35 mouse cellular contexts compared by ENCODE assay signal in the genomic region with DNA sequence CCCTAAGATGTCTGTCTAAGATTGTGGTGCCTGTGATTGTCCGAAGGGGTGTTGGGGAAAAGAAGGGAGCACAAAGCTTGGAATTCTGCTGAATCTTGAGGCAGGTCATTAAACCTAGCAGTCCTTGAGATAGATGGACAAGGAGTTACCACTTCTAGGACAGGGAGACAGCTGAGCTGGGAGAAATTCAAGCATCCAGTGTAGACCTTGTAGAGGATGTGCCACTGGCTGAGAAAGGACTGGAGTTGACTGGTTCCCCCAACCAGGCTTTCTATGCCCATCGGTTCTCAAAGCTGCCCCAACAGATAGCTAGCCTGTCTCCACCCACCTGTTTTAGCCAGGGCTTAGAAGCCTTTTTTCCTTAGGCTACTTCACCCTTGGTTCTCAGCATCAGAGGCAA. TPM values are rescaled to one million over a fixed set of nuclear protein-coding genes. Genes with fewer than 3 reads are reported as not detected.
DNase-seq lines count a peak whose midpoint lies in the region; ATAC-seq and TF ChIP-seq lines count a peak whose summit lies in the region.
"Had no signal": no experiment of that assay in that cellular context is flagged by ENCODE, and none has a peak within 500 bp of the region (broad histone marks: within the 10 kb centered on the region; RNA-seq: fewer than 3 reads in every experiment).

No protein-coding gene starts in this region.

- 5% methylated on average over 2 of the region's 2 CpGs for WGBS in hindbrain, embryonic 11.5 days
- WGBS in hindbrain, postnatal 0 days: 3% methylated on average over 2 of the region's 2 CpGs
- 2% methylated on average over 2 of the region's 2 CpGs for WGBS in embryonic facial prominence, embryonic 10.5 days
- WGBS in hindbrain, embryonic 13.5 days: 0% methylated on average over 2 of the region's 2 CpGs
- WGBS in neural tube, embryonic 13.5 days: 2% methylated on average over 2 of the region's 2 CpGs

- no peaks in the 10 kb centered on the region for H3K36me3 ChIP-seq in hindbrain, embryonic 11.5 days (ENCODE audit: control insufficient read depth, insufficient read depth, low read length)
- H3K36me3 ChIP-seq in hindbrain, postnatal 0 days (ENCODE audit: insufficient read depth, low read length): no peaks in the 10 kb centered on the region
- no peaks in the 10 kb centered on the region for H3K36me3 ChIP-seq in embryonic facial prominence, embryonic 10.5 days (replicated peaks)
- H3K36me3 ChIP-seq in hindbrain, embryonic 13.5 days: no peaks in the 10 kb centered on the region
- no peaks in the 10 kb centered on the region for H3K36me3 ChIP-seq in neural tube, embryonic 13.5 days
- H3K36me3 ChIP-seq: embryonic facial prominence, embryonic 13.5 days; forebrain, embryonic 10.5 days; forebrain, embryonic 15.5 days; heart, embryonic 12.5 days; intestine, embryonic 15.5 days; limb, embryonic 12.5 days; liver, embryonic 15.5 days; midbrain, embryonic 12.5 days; stomach, embryonic 15.5 days had no signal

- TF ChIP-seq CTCF in hindbrain, postnatal 0 days (IDR thresholded peaks at IDR 0.05; ENCODE audit: low read depth): no peak

- H3K27ac ChIP-seq in hindbrain, embryonic 11.5 days (ENCODE audit: low read depth, low read length): no peak overlapping the region
- H3K27ac ChIP-seq in hindbrain, postnatal 0 days: no peak overlapping the region
- no peak overlapping the region for H3K27ac ChIP-seq in embryonic facial prominence, embryonic 10.5 days (replicated peaks)
- no peak overlapping the region for H3K27ac ChIP-seq in hindbrain, embryonic 13.5 days
- H3K27ac ChIP-seq in neural tube, embryonic 13.5 days (replicated peaks): no peak overlapping the region
- H3K27ac ChIP-seq: embryonic facial prominence, embryonic 13.5 days; forebrain, embryonic 10.5 days; forebrain, embryonic 15.5 days; gastrocnemius, adult 2 months; intestine, embryonic 15.5 days; kidney, postnatal 0 days; limb, embryonic 12.5 days; liver, embryonic 15.5 days; midbrain, embryonic 12.5 days; stomach, embryonic 15.5 days had no signal

- no peak overlapping the region for H3K4me3 ChIP-seq in hindbrain, embryonic 11.5 days (ENCODE audit: low read depth, low read length)
- H3K4me3 ChIP-seq in hindbrain, postnatal 0 days (ENCODE audit: low read length): no peak overlapping the region
- no peak overlapping the region for H3K4me3 ChIP-seq in embryonic facial prominence, embryonic 10.5 days
- peak overlapping the region; percentile 14; the same call in 1 of the 2 replicates for H3K4me3 ChIP-seq in hindbrain, embryonic 13.5 days
- H3K4me3 ChIP-seq in neural tube, embryonic 13.5 days: no peak overlapping the region
- H3K4me3 ChIP-seq: embryonic facial prominence, embryonic 13.5 days; forebrain, embryonic 10.5 days; forebrain, embryonic 15.5 days; gastrocnemius, adult 2 months; heart, embryonic 12.5 days; intestine, embryonic 15.5 days; limb, embryonic 12.5 days; liver, embryonic 15.5 days; midbrain, embryonic 12.5 days; stomach, embryonic 15.5 days had no signal

- no peaks in the 10 kb centered on the region for H3K9me3 ChIP-seq in hindbrain, embryonic 11.5 days (ENCODE audit: control insufficient read depth, low read length)
- H3K9me3 ChIP-seq in hindbrain, postnatal 0 days (ENCODE audit: low read length): no peaks in the 10 kb centered on the region
- no peaks in the 10 kb centered on the region for H3K9me3 ChIP-seq in embryonic facial prominence, embryonic 10.5 days
- no peaks in the 10 kb centered on the region for H3K9me3 ChIP-seq in hindbrain, embryonic 13.5 days
- no peaks in the 10 kb centered on the region for H3K9me3 ChIP-seq in neural tube, embryonic 13.5 days
- H3K9me3 ChIP-seq: embryonic facial prominence, embryonic 13.5 days; forebrain, embryonic 10.5 days; forebrain, embryonic 15.5 days; heart, embryonic 12.5 days; intestine, embryonic 15.5 days; limb, embryonic 12.5 days; liver, embryonic 15.5 days; midbrain, embryonic 12.5 days; stomach, embryonic 15.5 days had no signal

- ATAC-seq in hindbrain, embryonic 11.5 days (ENCODE audit: low FRiP score): no peak
- no peak for ATAC-seq in hindbrain, postnatal 0 days
- no peak for ATAC-seq in hindbrain, embryonic 13.5 days (ENCODE audit: low FRiP score)
- ATAC-seq in neural tube, embryonic 13.5 days (ENCODE audit: low read depth): no peak
- ATAC-seq: CD4-positive, CD25-positive, alpha-beta regulatory T cell, adult 4 months; forebrain, embryonic 15.5 days; intestine, embryonic 15.5 days had no signal

- H3K4me2 ChIP-seq in hindbrain, embryonic 11.5 days (replicated peaks; ENCODE audit: low read depth, low read length): no peak overlapping the region
- H3K4me2 ChIP-seq in hindbrain, postnatal 0 days (ENCODE audit: low read depth, low read length): no peak overlapping the region
- H3K4me2 ChIP-seq in hindbrain, embryonic 13.5 days: peak overlapping the region; percentile 25; the same call in 1 of the 2 replicates
- H3K4me2 ChIP-seq in neural tube, embryonic 13.5 days: peak overlapping the region; percentile 14; the same call in 1 of the 2 replicates
- H3K4me2 ChIP-seq: embryonic facial prominence, embryonic 13.5 days; forebrain, embryonic 15.5 days; heart, embryonic 12.5 days; intestine, embryonic 15.5 days; limb, embryonic 12.5 days; liver, embryonic 15.5 days; lung, embryonic 14.5 days; midbrain, embryonic 12.5 days; stomach, embryonic 15.5 days had no signal

- peak; percentile 54 for DNase-seq in hindbrain, embryonic 11.5 days (ENCODE audit: low spot score)
- DNase-seq in hindbrain, postnatal 0 days (ENCODE audit: low spot score): no peak
- DNase-seq in embryonic facial prominence, embryonic 10.5 days (ENCODE audit: low spot score): peak; percentile 21
- DNase-seq in adrenal gland, postnatal 25 days: no peak
- DNase-seq in frontal cortex, adult 2 months (ENCODE audit: extremely low spot score in 1 of 2, low spot score in 1 of 2): no peak
- DNase-seq: adrenal gland, postnatal 14 days; cerebellum, adult 11-12 months; gastrocnemius, adult 2 months; gastrocnemius, postnatal 36 days; heart, postnatal 4 days; kidney, adult 8-10 months; kidney, postnatal 4 days; layer of hippocampus, postnatal 36 days; lung, embryonic 14.5 days; lung, postnatal 14 days had no signal

- peaks cover 18% of the 10 kb centered on the region for H3K4me1 ChIP-seq in hindbrain, embryonic 11.5 days (replicated peaks; ENCODE audit: control insufficient read depth, insufficient read depth, low read length)
- H3K4me1 ChIP-seq in hindbrain, postnatal 0 days (ENCODE audit: insufficient read depth, low read length): no peaks in the 10 kb centered on the region
- H3K4me1 ChIP-seq in embryonic facial prominence, embryonic 10.5 days: peaks cover 32% of the 10 kb centered on the region
- H3K4me1 ChIP-seq in hindbrain, embryonic 13.5 days (replicated peaks): peaks cover 30% of the 10 kb centered on the region
- peaks cover 28% of the 10 kb centered on the region for H3K4me1 ChIP-seq in neural tube, embryonic 13.5 days (replicated peaks)

- H3K9ac ChIP-seq in hindbrain, embryonic 11.5 days (ENCODE audit: low read depth, low read length): no peak overlapping the region
- no peak overlapping the region for H3K9ac ChIP-seq in hindbrain, postnatal 0 days (replicated peaks; ENCODE audit: low read length)
- no peak overlapping the region for H3K9ac ChIP-seq in hindbrain, embryonic 13.5 days
- H3K9ac ChIP-seq in neural tube, embryonic 13.5 days: no peak overlapping the region
- H3K9ac ChIP-seq: embryonic facial prominence, embryonic 13.5 days; forebrain, embryonic 15.5 days; heart, embryonic 12.5 days; intestine, embryonic 15.5 days; limb, embryonic 12.5 days; liver, embryonic 15.5 days; lung, embryonic 14.5 days; midbrain, embryonic 12.5 days; stomach, embryonic 15.5 days had no signal

- H3K27me3 ChIP-seq in hindbrain, embryonic 11.5 days (ENCODE audit: control insufficient read depth, insufficient read depth, low read length): peaks cover 96% of the 10 kb centered on the region
- peaks cover 88% of the 10 kb centered on the region for H3K27me3 ChIP-seq in hindbrain, postnatal 0 days (ENCODE audit: insufficient read depth, low read length)
- peaks cover 100% of the 10 kb centered on the region for H3K27me3 ChIP-seq in embryonic facial prominence, embryonic 10.5 days (replicated peaks; ENCODE audit: low read depth, poor library complexity, severe bottlenecking)
- peaks cover 99% of the 10 kb centered on the region for H3K27me3 ChIP-seq in hindbrain, embryonic 13.5 days
- H3K27me3 ChIP-seq in neural tube, embryonic 13.5 days: peaks cover 100% of the 10 kb centered on the region

RNA-seq across cellular contexts. Expression of a gene that starts 2.1 kb away (rescaled TPM):
- 2.7 and 3.5 TPM in 2 replicates for polyA plus RNA-seq in hindbrain, embryonic 11.5 days (2014; fragmentation: Nextera tagmentation; extraction: Ambion mirVana)
- total RNA-seq in hindbrain, postnatal 0 days (2014; rRNA removed): 0.36 and 0.99 TPM in 2 replicates
- polyA plus RNA-seq in hindbrain, postnatal 0 days (2015; fragmentation: Nextera tagmentation; extraction: Ambion mirVana): 0.56 and 0.91 TPM in 2 replicates
- polyA plus RNA-seq in embryonic facial prominence, embryonic 10.5 days (2016; fragmentation: Nextera tagmentation; extraction: Ambion mirVana): 0.27 and 0.44 TPM in 2 replicates
- polyA plus RNA-seq in hindbrain, embryonic 13.5 days (2015; fragmentation: Nextera tagmentation; extraction: Ambion mirVana): 2.4 and 3.3 TPM in 2 replicates
- 1.2 and 1.5 TPM in 2 replicates for polyA plus RNA-seq in neural tube, embryonic 13.5 days (2015; fragmentation: Nextera tagmentation; extraction: Ambion mirVana)
- total RNA-seq in adrenal gland, postnatal 25 days (2021): not detected in 2 replicates
- not detected in 2 replicates for polyA plus RNA-seq in frontal cortex, adult 2 months (2012; rRNA removed)
- total RNA-seq: adrenal gland, postnatal 14 days; common myeloid progenitor, adult 5-6 weeks; gastrocnemius, adult 2 months; gastrocnemius, postnatal 36 days; heart, adult 18-20 months; heart, postnatal 4 days; layer of hippocampus, adult 8-10 months; layer of hippocampus, postnatal 36 days; liver, adult 2 months; monocyte, adult 5-6 weeks had no signal
- polyA plus RNA-seq: CD4-positive, CD25-positive, alpha-beta regulatory T cell, adult 4 months; embryonic facial prominence, embryonic 13.5 days; forebrain, embryonic 10.5 days; heart, embryonic 12.5 days; heart, postnatal 0 days; limb, embryonic 12.5 days; liver, adult 2 months; liver, embryonic 15.5 days; lung, embryonic 14.5 days had no signal

RNA-seq across cellular contexts. Expression of a gene that starts 3.8 kb away (rescaled TPM):
- 0.57 and 1.2 TPM in 2 replicates for polyA plus RNA-seq in hindbrain, embryonic 11.5 days (2014; fragmentation: Nextera tagmentation; extraction: Ambion mirVana)
- 2.0 and 3.2 TPM in 2 replicates for total RNA-seq in hindbrain, postnatal 0 days (2014; rRNA removed)
- polyA plus RNA-seq in hindbrain, postnatal 0 days (2015; fragmentation: Nextera tagmentation; extraction: Ambion mirVana): 1.2 and 1.5 TPM in 2 replicates
- 0.10 and 0.44 TPM in 2 replicates for polyA plus RNA-seq in embryonic facial prominence, embryonic 10.5 days (2016; fragmentation: Nextera tagmentation; extraction: Ambion mirVana)
- polyA plus RNA-seq in hindbrain, embryonic 13.5 days (2015; fragmentation: Nextera tagmentation; extraction: Ambion mirVana): 1.3 and 1.6 TPM in 2 replicates
- polyA plus RNA-seq in neural tube, embryonic 13.5 days (2015; fragmentation: Nextera tagmentation; extraction: Ambion mirVana): 0.52 and 1.0 TPM in 2 replicates
- not detected in 2 replicates for total RNA-seq in adrenal gland, postnatal 25 days (2021)
- not detected in 2 replicates for polyA plus RNA-seq in frontal cortex, adult 2 months (2012; rRNA removed)
- total RNA-seq: adrenal gland, postnatal 14 days; common myeloid progenitor, adult 5-6 weeks; gastrocnemius, adult 2 months; gastrocnemius, postnatal 36 days; heart, adult 18-20 months; heart, postnatal 4 days; layer of hippocampus, adult 8-10 months; layer of hippocampus, postnatal 36 days; liver, adult 2 months; megakaryocyte progenitor cell, adult 5-6 weeks; monocyte, adult 5-6 weeks had no signal
- polyA plus RNA-seq: CD4-positive, CD25-positive, alpha-beta regulatory T cell, adult 4 months; embryonic facial prominence, embryonic 13.5 days; forebrain, embryonic 10.5 days; heart, embryonic 12.5 days; heart, postnatal 0 days; limb, embryonic 12.5 days; liver, adult 2 months; liver, embryonic 15.5 days; lung, embryonic 14.5 days had no signal

RNA-seq across cellular contexts. Expression of a gene that starts 13.6 kb away (rescaled TPM):
- 271 and 278 TPM in 2 replicates for polyA plus RNA-seq in hindbrain, embryonic 11.5 days (2014; fragmentation: Nextera tagmentation; extraction: Ambion mirVana)
- 95.2 and 97.8 TPM in 2 replicates for total RNA-seq in hindbrain, postnatal 0 days (2014; rRNA removed)
- 127 and 132 TPM in 2 replicates for polyA plus RNA-seq in hindbrain, postnatal 0 days (2015; fragmentation: Nextera tagmentation; extraction: Ambion mirVana)
- 312 and 325 TPM in 2 replicates for polyA plus RNA-seq in embryonic facial prominence, embryonic 10.5 days (2016; fragmentation: Nextera tagmentation; extraction: Ambion mirVana)
- 178 and 200 TPM in 2 replicates for polyA plus RNA-seq in hindbrain, embryonic 13.5 days (2015; fragmentation: Nextera tagmentation; extraction: Ambion mirVana)
- polyA plus RNA-seq in neural tube, embryonic 13.5 days (2015; fragmentation: Nextera tagmentation; extraction: Ambion mirVana): 148 and 173 TPM in 2 replicates
- 79.0 and 81.7 TPM in 2 replicates for total RNA-seq in adrenal gland, postnatal 25 days (2021)
- polyA plus RNA-seq in frontal cortex, adult 2 months (2012; rRNA removed): 75.0 and 75.8 TPM in 2 replicates

Comparison
In these comparisons a context has a peak if more than half of its experiments do, and no peak if none do; other contexts are left out.
1. DNase-seq: peak in hindbrain, embryonic 11.5 days (single experiment) and embryonic facial prominence, embryonic 10.5 days (single experiment); none in hindbrain, postnatal 0 days (single experiment), adrenal gland, postnatal 25 days (single experiment) and frontal cortex, adult 2 months (0 of 2).
2. H3K4me2 ChIP-seq: peak in hindbrain, embryonic 13.5 days (single experiment) and neural tube, embryonic 13.5 days (single experiment); none in hindbrain, embryonic 11.5 days (single experiment) and hindbrain, postnatal 0 days (single experiment).